Mouse (Mus musculus) ES-CJ7 (cell line): ENCODE data around the gene Zfp239.
A peak's percentile ranks its signal among the peaks of the same experiment; 100 is the strongest.
"Not testable (repeated sequence)": the region's sequence is repeated elsewhere in the genome, so short reads cannot be mapped to it uniquely, and the experiment has no call there.

ENCODE experiments used
- DNase-seq: peaks from one replicate; pipeline ENCODE4 v3.0.0; 2011; ENCODE audit warnings: low read depth, low spot score

Zfp239 gene

DNA sequence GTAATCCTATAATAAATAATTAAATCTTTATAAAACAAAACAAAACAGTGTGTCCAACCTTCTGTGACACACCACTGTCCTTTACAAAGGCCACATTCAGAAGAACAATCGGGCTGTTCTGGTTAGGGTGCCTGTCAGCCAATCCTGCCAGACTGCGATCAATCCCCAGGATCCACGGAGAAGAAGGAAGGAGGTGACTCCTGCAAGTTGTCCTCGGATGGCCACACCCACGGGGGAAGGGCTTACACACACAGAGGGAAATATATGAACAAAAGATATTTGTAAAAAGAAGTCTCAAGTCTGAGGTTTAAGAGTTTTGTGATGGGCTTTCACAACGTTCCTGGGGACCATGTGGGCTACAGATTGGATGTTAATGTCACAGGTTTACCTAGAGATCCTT is at the start of gene Zfp239:
Gene Zfp239 (plus strand): TSS at position 253 of the 400 bp plus-strand sequence.
- peak; percentile 43 for DNase-seq

DNA sequence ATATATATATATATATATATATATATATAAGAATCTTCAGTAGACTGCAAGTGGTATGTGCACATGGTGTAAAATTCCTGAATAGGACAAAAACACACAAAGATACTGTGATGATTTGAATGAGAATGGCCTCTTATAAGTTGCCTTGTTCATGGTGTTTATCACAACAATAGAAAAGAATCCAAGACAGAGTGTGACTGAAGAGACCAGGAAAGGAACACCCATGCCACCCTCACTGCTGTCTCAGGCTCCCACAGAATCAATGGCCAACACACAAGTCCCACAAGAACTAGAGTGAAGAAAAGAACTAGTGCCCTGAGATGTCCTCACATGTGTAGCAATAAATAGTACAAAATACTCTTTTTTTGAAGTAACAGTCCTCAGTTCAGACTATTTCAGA is 47.2 kb upstream of the Zfp239 start:
- DNase-seq: peak; percentile 57

DNA sequence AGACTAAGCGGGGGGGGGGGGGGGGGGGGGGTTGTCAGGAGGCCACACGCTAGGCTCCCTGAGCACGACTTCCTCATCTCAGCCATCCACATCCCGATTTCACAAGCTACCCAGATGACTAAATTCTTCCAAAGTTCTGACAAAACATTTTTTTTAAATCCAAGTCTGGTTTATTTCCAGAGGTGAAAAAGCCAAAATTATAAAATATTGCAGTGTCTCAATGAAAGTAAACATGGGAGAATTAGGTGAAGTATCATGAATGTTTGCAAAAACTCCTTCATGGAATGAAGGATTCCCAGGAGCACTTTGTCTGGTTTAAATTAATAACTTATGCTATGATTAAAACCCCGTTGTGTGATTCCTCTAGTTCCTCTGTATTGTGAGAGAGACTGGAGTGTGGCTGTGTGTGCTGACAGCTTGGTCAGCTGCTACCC is 44.8 kb upstream of the Zfp239 start:
- no peak for DNase-seq

DNA sequence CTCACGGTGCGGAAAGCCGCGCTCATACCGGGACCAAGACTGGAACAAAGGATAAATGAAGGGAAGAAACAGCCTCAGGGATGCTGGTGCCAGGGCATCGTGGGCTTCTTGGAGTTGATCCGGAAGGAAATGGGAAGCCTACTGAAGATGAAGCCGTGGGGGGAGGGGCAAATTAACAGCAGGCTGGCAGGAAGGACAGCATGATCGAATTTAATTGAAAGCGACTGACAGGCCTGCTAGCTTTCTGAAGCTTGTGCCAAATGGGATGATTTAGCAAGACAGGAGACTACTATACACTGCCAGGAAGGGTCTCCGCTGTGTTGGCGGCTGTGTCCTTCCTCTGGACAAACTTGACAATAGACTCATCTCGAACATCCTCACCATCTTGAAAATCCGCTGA is 41.6 kb upstream of the Zfp239 start:
- no peak for DNase-seq

DNA sequence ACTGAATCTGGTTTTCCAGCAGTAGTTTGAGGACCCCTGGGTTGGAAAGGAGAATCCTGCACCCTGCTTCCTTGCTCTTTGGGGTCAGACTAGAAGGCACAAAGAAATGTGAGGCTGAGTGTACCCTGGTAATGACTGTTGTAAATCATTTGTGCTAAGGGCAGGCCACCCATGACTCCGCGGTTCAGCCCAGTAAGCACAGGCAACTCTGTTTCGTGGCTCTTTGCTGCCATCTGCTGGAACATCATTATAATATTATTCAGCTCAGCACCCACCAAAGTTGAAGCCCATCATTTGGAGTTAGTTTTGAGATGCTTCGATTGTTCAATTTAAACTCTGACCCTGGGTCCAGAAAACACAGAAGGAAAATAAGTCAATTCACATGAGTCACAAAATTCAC is 36.5 kb upstream of the Zfp239 start:
- DNase-seq: peak; percentile 78

DNA sequence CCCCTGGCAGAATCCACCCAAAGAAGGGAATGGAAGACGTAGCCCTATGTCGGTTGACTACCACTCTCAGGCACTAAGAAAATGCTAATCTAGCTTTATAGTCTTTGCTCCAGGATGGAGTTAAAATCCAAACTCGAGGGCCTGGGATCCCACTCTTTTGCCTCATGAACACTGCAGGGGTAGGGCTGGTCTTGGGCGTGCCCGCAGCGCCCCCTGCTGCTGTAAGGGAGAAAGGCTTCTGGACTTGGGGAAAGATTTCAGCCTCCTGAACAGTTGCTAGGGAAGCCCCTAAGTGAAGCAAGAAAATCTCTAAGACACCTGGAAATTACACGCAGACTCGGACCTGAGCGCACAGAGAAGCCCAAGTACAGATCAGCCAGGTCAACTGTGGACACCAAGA is 33.6 kb upstream of the Zfp239 start:
- peak; percentile 86 for DNase-seq

DNA sequence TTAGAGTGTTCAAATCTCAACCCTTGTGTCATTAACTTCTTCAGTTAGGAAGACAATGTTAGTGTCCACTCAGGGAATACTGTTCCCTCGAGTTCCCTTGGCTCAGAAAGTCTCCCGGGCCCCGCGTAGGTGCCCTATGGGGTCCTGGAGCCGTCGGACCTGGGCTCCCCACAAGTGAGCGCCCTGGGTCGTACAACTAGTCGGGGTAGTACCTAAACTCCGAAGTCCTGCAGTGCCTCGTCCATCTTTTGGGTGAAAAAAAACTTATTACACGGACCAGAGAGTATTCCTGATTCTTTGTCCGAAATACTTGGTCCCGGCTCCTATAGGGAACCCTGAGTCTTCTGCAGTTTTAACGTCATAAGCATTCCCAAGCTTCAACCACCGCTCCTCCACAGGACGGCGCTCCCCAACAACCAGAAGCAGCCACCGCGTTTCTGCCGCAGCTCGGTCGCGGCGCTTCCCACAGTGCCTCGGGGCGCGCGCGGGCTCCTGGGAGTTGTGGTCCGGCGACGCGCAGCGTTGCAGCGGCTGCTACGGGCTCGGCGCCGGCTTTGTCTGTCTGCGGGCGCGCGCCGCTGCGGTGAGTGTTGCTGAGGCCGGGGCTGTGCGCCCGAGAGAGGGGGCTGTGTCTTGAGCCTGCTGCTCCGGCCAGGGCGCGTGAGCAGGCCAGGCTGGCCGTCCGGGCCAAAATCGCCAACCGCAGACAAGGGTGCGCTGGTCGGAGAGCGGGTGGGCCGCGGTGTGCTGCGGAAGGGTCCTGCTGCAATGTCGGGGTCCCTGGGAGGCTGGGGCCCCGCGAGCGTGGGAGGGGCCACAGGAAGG is 21.0 kb upstream of the Zfp239 start, which contains the start of gene Zfp637:
Gene Zfp637 (plus strand): TSS at position 495 of the 825 bp plus-strand sequence.
- DNase-seq: peak; percentile 94

DNA sequence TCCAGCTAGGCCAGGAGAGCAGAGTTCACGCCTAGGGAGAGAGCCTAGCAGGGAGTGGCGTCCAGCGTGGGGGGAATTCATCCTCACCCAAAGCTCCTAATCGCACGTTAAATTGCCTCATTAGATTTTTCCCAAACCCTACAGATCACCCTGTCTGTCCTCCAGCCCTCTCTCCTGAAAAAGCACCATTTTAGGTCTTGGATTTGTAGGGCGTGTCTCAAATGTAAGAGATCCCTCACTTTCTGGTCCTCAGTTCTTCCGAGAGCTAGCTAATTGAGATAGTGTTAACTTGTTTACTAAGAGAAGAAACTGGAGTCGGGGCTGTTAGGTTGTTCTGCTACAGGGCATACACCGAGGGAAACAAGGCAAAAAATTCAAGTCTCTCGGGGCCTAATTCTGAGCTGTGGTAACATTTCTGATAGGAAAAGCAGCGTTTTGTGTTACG is 20.4 kb upstream of the Zfp239 start:
- no peak for DNase-seq

DNA sequence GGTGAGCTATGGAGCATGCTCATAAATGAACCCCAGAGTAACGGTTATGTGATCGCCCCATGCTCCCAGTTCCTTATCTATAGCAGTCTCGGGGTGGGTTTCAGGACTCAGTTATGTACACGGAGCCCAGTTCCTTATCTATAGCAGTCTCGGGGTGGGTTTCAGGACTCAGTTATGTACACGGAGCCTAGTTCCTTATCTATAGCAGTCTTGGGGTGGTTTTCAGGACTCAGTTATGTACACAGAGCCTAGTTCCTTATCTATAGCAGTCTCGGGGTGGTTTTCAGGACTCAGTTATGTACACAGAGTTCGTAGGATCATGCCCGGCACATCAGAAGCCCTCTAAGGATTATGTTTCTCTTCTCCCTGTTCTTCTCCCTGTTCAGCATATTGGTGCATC is 17.3 kb upstream of the Zfp239 start:
- no peak for DNase-seq

DNA sequence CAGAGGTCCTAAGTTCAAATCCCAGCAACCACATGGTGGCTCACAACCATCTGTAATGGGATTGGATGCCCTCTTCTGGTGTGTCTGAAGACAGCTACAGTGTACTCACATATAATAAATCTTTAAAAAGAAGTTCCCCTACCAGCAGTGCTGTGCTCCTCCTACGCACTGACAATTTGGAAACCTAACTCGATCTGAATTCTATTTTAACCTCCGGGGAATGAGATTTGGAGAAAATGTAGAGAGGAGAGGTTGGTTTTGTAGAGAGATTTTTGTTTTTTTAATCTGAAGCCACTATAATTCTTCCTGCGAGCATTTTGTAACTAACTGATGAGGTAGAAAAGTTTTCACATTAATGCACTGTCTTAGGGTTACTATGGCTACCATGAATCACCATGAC is 15.2 kb upstream of the Zfp239 start:
- not testable (repeated sequence) for DNase-seq

DNA sequence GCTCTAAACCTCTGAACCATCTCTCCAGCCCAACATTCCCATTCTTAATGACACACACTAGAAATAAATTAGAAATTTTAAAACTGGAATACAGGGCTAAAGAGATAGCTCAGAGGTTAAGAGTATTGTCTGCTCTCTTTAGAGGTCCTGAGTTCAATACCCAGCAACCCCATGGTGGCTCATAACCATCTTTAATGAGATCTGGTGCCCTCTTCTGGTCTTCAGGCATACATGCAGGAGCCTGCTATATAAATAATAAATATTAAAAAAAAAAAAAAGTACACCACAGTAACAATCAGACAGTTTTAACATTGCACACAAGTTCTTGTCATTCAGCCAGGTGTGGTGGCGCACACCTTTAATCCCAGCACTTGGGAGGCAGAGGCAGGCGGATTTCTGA is 14.1 kb upstream of the Zfp239 start:
- no peak for DNase-seq

DNA sequence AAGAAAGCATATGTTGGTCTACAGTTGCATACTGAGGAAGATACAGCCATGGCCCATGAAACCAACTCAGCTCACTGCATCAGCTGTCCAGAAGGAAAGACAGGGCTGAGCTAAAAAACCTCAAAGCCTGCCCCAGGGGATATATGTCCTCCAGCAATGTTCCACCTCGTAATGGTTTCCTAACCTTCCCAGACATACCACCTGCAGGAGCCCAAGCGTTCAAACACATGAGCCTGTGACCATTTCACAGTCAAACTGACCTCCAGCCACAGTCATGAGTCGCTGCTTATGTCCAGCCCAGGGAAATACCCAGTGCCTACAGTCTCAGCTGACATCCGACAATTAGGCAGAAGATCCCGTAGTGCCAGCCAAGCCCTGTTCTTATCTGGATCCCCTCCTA is 13.3 kb upstream of the Zfp239 start:
- DNase-seq: no peak

DNA sequence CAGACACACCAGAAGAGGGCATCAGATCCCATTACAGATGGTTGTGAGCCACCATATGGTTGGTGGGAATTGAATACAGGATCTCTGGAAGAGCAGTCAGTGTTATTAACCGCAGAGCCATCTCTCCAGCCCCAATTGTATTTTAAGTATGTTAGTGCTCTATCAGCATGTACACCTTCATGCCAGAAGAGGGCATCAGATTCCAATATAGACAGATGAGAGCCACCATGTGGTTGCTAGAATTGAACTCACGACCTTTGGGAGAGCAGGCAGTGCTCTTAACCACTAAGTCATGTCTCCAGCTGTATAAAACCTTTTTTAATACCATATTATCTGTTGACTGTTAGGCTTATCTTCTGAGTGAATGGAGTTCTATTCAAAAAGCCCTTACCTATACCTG is 10.2 kb upstream of the Zfp239 start:
- DNase-seq: peak; percentile 51

DNA sequence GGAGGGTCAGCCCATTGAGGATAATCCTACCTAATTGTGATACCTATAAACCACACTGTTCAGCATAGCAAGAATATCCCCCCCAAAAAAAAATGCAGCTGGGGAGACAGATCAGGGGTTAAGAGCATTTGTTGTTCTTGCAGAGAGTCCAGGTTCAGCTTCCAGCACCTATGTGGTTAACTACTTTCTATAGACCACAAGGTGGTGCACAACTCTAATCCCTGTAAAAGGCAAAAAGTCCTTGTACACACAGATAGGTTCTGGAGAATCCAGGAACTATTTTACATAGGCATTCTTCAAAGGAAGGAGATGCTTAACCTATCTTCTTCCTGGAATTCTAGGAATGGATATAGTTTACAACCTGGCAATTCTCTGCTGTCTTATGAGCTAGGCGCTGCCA is 3.9 kb upstream of the Zfp239 start:
- DNase-seq: peak; percentile 62

DNA sequence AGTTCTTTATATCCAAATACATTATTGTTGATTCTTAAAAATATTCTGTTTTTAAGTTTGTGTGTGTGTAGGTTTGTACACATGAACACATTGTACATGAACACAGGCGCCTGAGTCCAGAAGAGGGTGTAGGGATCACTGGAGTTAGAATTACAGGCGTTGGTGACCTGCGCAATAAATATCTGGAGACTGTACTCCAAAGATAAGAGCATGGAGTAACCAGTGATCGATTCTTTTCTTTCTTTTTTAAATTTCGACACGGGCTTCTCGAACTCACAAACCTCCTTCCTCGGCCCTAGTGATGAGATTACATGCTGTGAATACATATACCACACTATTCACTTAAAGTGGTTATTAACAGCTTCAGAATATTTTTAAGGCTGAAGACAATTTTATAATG is 565 bp downstream of the Zfp239 start:
- no peak for DNase-seq

DNA sequence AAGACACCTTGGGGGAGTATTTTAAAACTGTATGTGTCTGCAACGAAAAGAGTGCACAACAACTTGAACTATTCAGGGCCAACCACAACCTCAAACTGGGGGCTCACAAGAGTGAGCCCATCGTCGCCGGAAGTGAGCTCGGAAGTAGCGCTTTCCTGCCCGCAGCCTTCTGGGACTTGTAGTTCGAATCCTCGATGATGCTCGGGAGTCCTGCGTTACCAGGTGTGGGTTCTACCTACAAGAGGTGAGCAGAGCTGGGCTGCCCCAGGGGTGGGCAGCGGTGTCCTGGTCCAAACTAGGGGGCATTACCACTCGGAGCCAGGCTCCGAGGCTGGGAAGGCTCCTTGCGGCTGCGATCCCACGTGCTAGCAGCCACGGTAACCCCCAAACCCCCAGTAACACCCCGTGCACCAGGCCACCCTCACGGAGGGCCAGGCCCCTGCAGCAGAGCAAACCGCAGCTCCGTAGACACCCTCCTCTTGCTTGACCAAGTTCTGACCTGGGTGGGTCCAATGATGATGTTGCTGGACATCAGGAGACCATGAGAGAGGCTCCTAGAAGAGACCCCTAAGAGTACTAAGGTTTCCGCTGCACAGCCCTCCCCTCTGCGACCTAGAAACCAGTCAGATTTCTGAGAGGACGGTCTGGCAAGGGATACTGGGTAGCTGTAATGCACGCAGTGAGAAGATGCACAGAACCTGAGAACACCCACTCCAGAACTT is 1.2 kb downstream of the Zfp239 start:
- peak; percentile 89 for DNase-seq

DNA sequence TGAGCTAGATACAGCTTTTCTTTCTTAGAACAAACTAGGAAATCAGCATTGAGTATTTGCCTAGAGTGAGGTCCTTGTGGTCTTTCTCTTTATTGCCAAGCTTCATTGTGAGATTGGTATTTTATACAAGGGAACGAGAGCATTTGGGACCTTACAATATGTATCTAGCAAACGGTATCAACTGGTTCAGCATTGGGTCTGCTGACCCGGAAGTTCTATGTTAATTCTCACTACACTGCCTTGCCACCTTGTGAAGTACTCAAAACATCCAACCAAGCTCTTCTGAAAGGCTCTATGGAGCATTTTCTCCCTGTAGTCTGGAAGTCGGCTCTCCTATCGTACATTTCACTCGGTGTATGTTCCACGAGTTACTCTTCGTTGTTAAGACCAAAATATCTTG is 1.9 kb downstream of the Zfp239 start:
- no peak for DNase-seq

DNA sequence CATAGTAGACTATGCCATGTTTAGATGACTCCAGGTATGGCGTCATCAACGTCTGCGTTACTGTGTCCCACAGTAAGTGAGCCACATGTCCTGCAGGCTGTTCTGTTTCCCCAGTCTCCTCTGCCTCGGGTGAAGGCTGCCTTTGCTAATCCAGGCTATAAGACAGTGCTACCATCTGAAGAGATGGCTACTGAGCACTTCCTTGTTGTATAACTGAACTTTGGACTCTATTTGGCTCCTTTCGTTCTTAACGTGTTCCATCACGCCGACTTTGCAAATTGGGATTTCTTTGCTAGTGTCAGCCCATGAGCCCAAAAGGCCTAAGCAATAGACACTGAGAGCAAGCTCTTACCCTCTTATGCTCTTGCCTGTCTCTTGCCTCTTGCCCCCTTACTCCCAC is 6.3 kb downstream of the Zfp239 start:
- DNase-seq: no peak

DNA sequence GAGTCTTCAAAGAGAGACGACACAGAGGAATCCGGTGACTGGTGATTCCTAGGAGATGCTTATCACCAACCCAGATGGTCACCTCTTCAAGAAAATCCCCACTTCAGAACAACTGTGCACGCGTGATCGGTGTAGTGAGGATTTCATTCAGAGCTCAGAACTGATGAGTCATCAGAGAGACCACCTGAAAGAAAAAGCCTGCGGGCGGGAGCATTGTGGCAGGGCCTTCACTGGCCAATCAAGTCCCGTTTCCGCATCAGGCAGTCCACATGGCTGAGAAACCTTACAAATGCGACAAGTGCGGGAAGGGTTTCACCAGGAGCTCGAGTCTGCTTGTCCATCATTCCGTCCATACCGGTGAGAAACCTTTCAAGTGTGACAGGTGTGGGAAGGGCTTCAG is 9.1 kb downstream of the Zfp239 start:
- DNase-seq: peak; percentile 71

DNA sequence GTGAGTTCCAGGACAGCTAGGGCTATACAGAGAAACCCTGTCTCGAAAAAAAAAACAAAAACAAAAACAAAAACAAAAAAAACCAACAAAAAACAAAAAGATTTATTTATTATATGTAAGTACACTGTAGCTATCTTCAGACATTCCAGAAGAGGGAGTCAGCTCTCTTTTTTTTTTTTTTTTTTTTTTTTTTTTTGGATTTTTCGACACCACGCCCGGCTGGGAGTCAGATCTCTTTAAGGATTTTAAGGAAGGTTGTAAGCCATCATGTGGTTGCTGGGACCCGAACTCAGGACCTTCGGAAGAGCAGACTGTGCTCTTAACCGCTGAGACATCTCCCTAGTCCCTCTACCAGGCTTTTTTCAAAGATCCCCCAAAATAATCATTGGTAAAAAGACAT is 11.6 kb downstream of the Zfp239 start:
- DNase-seq: not testable (repeated sequence)

DNA sequence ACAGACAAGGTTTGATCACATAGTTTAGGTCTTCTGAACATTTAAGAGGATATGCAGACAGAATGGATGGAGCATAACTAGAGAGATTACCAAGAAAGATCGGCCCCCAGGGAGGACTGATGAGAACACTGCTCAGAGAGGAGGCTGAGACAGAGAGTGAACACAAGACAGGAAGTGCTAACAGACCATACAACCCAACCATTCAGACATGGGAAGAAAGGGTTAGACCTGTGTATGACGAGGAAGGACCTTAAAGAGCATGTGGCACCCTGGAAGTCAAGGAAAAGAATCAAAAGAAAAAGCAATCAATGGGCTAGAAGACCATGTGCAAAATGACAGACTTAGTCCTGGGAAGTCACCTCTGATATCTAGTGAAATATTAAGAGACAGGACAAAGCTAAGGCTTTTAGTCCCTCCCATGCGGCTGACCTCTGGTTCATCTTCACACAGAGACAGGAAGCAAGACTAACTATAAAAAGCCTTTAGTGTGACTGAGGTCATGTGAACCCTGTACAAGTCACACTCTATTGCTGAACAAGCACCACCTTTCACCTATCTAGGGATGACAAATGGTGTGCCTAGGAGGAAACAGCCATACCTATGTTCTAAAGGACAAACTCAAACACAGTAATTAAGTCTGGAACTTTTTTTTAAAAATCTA is 12.9 kb downstream of the Zfp239 start:
- DNase-seq: no peak

DNA sequence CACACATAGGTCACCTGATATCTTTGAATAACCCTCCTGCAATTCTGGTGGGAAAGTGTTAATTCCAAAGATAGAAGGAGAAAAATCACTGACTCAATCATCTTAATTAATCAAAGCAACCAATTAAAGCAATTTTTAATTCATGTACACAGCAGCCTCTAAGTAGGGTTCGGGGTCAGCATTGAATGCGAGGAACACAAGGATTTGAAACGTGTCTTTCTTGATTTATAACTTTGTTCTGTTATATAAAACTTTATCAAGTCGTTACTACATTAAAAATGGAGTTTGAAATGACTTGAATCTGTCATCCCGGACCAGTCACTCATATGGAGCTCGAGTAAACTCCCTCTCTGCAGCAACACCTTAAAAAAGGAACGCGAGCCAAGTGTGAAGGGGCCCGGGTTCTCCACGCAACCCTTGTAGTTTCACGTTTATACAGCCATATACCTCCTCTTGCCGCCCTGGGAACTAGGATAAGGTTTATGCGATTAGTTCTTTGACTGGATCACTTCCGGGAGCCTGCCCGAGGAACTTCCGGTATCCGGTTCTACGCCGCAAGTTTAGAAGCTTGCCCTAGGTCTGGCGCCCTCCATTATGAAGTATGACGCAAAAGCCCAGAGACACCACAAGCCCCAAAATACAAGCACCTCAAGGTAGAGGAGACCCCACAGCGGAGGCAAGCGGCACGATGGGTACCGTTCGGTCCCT is 17.0 kb downstream of the Zfp239 start:
- DNase-seq: peak; percentile 94
